Comparison of ENCODE assay signal across 11 mouse cellular contexts in the genomic region with DNA sequence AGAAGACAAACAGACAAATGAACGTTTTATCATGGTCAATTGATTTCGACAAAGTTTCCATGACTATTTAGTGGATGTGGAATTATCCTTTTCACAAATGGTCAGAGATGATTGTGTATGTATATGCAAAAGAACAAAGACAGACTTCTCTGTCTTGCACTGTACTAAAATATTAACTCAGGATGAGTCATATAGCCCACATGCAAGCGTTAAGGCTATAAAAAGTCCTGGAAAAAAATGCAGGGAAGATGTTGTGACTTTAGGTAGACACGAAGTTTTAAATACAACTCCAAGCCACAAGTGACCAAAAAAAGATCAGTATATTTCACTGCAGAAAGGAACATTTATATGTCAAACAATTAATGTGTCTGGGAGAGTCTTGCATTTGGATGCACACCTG.
"Had no signal": no experiment of that assay in that cellular context is flagged by ENCODE, and none has a peak within 500 bp of the region (broad histone marks: within the 10 kb centered on the region; RNA-seq: fewer than 3 reads in every experiment).

No protein-coding gene starts in this region.

- DNase-seq: liver, postnatal 0 days; lung, adult 2 months; lung, postnatal 14 days; lung, postnatal 36 days; right cerebral cortex, postnatal 14 days; thymus, adult 18-20 months; thymus, postnatal 14 days; thymus, postnatal 36 days had no signal

- ATAC-seq: liver, postnatal 0 days; lung, postnatal 0 days; midbrain, embryonic 13.5 days; midbrain, embryonic 15.5 days had no signal
